Mouse (Mus musculus) heart, adult 11 months (tissue): ENCODE data around the gene Micall1.

Experiments
- DNase-seq: peaks from one replicate; pipeline ENCODE4 v3.0.0; 2022

Gene Micall1

DNA sequence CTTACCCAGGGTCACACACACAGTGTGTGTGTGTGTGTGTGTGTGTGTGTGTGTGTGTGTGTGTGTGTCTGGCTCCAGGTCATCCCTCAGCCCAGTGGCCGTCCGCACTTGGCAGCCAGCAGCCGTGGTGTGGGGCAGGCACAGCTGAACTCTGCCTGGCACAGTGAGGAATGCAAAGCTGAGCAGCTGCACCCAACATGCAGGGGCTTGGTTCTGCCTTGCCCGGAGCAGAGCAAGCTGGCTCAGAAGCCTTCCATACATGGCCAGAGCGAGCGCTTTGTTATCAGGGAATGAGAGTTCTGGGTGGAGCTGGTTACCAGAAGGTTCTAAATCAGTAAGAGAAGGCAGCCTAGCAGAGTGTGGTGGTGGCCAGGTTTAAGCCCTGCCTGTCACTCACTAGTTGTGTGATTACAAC, 11.1 kb upstream of the Micall1 start:
- peak; percentile 98 for DNase-seq

- DNase-seq, result peak; percentile 92
These were observed 10.5 kb upstream of the Micall1 start for GRCm38 (mm10) chr15:79098220-79098619.

- DNase-seq, result peak; percentile 98
These were observed 9.8 kb upstream of the Micall1 start for GRCm38 (mm10) chr15:79098868-79099267.

DNA sequence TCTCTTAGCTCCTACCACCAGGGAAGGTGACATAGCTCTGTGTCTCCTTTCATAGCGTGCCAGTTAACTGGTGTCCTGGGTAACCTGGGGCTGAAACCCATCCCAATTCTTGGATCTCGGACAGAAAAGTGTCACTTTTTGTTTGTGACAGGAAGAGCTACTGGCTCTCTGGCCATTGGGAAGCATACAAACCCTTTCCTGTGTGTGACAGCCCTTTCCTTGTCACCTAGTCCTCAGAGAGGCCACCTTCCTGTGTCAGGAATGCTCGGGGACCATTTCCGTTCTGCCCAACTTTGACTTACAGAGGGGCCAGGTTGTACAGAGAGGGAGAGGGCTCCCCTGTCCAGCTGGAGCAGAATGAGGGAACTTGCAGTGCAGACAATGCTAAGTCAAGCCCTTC, 9.2 kb upstream of the Micall1 start:
- DNase-seq, result peak; percentile 95

- DNase-seq, result no peak
These were observed 8.3 kb upstream of the Micall1 start for GRCm38 (mm10) chr15:79100391-79100790.

GRCm38 (mm10) chr15:79101531-79101930, 7.2 kb upstream of the Micall1 start:
- DNase-seq, result no peak

- DNase-seq, result no peak
These were observed 5.4 kb upstream of the Micall1 start for GRCm38 (mm10) chr15:79103264-79103663.

DNA sequence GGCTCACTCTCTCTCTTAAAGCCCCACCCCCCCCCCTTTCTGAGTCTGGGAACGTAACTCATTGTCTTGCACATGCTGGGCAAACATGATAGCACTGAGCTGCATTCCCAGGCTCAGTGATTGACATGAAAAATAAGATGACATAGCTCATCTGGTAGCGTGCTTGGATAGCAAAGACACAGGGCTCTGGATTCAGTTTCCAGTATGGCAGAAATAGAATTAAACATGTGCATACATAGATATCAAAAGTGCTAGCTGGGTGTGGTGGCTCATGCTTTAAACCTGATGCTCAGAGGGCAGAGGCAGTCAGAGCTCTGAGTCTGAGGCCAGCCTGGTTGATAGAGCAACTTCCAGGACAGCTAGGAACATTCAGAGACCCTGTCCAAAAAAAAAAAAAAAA, 2.9 kb upstream of the Micall1 start:
- DNase-seq, result no peak

- DNase-seq, result no peak
These were observed 732 bp upstream of the Micall1 start for GRCm38 (mm10) chr15:79107966-79108365.

DNA sequence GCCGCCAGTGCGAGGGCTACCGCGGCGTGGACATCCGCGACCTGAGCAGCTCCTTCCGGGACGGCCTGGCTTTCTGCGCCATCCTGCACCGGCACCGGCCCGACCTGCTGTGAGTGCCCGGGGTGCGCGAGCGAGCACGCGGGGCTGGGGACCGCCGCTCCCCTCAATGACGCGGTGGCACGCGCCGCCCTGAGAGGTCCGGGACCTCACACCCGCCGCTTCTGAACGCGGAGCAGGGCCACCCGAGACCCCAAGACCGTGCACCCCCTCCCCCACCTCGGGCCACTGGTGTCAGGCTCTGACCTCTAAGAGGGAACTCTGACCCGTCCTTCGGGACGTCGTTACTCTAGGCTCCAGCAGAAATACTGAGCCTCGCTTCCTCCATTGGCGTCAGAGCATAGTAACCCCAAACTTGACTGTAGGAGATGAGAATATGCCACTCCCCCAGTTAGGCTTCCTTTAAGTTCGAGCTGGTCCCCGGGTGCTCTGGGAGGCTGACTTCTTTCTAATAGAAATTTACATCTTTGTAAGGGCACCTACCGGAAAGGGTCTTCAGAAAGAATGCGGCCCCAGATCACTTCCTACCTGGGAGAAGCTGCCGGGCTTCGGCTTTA, 730 bp downstream of the Micall1 start:
- DNase-seq, result peak; percentile 95

DNA sequence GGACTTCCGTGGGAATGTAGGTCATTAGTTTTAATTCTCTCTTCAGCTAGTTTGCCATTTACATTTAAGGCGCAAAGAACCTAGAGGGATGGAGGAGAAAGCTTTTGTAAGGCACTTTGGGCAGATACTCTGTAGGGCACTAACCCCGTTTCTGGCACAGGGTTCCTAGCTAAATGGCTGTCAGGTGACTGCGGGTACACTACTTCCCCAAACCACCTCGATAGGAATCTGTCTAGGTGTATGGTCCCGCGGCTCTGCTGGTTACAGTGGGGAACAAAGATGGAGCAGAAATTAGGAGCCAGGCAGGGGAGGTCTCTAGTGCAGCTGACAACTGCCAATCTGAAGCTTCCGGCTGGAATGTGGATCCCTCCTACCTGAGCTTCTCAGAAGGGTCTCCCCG, 1.3 kb downstream of the Micall1 start:
- DNase-seq, result peak; percentile 85

- peak; percentile 89 for DNase-seq
These were observed 1.8 kb downstream of the Micall1 start for GRCm38 (mm10) chr15:79110528-79110927.

GRCm38 (mm10) chr15:79111774-79112173, 3.1 kb downstream of the Micall1 start:
- peak; percentile 94 for DNase-seq

GRCm38 (mm10) chr15:79115276-79115675, 6.6 kb downstream of the Micall1 start:
- DNase-seq, result peak; percentile 91

- DNase-seq, result peak; percentile 94
These were observed 10.8 kb downstream of the Micall1 start for GRCm38 (mm10) chr15:79119491-79119890.

GRCm38 (mm10) chr15:79122119-79122518, 13.4 kb downstream of the Micall1 start:
- peak; percentile 89 for DNase-seq

DNA sequence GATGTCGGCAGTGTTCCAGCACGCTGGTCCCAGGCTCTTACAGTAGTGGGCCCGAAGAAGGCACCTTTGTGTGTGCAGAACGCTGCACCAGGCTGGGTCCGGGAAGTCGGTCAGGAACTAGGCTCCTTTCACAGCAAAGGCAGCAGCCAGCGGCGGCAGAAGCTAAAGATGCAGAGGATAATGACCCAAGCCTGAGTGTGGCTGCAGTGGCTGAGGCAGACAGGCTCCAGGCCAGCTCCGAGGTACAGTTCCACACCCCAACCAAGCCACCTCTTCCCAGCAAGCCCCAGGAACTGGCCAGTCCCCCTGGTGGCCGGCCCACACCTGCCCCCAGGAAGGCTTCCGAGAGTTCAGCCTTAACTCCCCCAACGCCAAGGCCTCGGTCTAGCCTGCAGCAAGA, 13.8 kb downstream of the Micall1 start:
- DNase-seq, result peak; percentile 90

- DNase-seq, result peak; percentile 98
These were observed 15.1 kb downstream of the Micall1 start for GRCm38 (mm10) chr15:79123751-79124150.

DNA sequence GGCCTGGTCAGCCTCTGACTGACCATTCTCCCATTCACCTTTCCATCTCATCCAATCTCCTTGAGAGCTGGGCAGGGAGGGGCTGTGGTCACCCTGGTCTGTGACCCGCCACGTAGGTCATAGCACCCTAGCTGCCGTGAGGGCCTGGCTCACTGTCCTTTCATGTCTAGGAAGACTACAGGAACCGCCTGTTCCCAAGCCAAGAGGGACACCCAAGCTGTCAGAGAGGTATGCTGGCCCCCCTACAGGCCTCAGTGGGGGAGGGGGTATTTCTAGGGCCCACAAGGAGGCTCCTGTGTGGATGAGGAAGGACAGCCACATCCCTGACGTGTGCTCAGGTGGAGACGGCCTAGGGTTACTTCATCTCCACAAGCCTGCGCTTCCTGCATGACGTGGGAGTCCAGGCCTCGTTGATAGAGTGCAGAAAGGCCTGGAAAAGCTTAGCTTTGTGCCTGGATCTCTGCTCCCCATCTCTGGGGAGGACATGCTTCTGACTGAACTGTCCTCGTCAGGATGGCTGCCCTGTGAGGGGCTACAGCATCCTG, 15.7 kb downstream of the Micall1 start:
- DNase-seq, result peak; percentile 92

DNA sequence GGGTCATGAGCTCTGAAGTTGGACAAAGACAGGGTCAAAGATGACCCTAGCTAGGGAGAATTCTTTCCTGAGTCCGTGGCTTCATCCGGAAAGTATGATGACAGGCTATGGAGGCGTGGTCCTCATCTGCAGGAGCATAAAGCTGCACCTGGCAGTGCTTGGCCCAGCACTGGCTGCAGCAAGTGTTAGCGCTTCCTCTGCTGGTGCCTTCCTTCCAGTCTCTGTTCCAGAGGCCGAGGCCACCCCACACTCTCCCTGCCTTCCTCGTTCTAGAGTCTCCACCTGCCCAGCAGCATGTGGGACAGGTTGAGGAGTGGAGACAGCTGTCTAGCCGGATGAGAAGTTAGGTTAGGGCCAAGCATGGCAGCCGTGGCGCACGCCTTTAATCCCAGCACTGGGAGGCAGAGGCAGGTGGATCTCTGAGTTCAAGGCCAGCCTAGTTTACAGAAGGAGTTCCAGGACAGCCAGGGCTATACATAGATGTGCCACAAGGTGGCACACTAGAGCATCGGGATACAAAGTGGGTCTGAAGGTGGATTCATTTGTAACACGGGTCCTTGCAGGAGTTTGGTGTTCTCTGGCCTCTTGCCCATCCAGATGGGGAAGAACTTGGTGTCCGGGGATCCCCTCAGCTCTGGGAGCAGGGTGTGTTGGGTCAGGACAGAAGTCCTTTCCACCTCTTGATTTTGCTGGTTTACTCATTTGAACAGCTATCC, 17.7 kb downstream of the Micall1 start:
- DNase-seq, result peak; percentile 94

DNA sequence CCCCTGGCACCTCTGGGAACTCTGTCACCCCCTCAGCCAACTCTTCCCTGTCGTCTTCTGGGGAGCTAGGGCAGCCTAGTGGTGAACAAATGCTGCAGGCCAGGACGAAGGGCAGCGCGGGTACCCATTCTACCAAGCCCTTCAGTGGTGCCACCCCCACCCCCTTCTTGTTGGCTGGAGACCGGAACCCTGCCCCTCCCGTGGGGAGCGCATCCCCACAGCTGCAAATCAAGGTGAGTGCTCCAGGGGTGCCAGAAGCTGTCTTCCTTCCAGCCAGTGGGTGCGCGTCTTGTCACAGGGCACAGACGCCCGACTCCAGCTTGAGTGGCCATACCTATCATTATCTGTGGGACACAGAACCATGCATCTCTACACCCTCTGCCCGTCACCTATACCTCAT, 18.4 kb downstream of the Micall1 start:
- peak; percentile 92 for DNase-seq

GRCm38 (mm10) chr15:79128208-79128607, 19.5 kb downstream of the Micall1 start:
- DNase-seq, result peak; percentile 76

GRCm38 (mm10) chr15:79129311-79129710, 20.6 kb downstream of the Micall1 start:
- DNase-seq, result no peak

DNA sequence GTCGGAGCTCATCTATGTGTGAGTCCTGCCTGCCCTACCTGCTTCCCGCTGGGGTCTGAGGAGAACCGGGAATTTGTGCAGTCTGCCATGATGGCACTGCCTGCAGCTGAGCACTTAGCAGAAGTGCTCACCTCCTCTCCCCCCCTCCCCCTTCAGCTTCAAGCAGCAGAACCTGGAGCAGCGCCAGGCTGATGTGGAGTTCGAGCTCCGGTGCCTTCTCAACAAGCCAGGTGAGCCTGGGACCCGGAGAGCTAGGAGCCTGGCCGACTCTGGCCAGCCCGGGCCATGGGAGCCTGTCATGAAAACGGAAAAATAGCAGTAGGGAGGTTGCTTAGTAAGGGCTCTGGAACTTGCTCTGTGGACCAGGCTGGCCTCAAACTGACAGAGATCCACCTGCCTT, 22.1 kb downstream of the Micall1 start:
- peak; percentile 91 for DNase-seq
